Mouse (Mus musculus) urinary bladder, postnatal 14 days (tissue): ENCODE measurements around the gene Brdt.

Source experiments
- DNase-seq: peaks from one replicate; pipeline ENCODE4 v3.0.0; 2021; ENCODE audit warnings: low spot score

The Brdt gene

DNA sequence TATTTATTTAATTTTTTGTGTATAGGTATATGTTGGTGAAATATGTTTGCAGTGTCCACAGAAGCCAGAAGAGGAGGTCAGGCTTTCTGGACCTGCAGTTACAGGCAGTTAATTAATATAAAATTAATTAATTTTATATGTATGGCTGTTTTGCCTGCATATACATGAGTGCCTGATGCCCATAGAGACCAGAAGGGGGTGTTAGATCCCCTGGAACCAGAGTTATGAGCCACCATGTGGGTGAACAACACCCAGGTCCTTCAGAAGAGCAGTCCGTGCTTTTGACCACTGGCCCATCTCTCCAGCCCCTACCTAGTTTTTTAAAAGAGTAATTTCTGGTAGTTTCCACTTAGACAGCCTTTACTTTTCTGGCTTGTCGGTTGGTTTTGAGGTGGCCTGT, 81.3 kb downstream of the Brdt start:
- DNase-seq: no peak

GRCm38 (mm10) chr5:107415098-107415497, 84.1 kb downstream of the Brdt start:
- no peak for DNase-seq

DNA sequence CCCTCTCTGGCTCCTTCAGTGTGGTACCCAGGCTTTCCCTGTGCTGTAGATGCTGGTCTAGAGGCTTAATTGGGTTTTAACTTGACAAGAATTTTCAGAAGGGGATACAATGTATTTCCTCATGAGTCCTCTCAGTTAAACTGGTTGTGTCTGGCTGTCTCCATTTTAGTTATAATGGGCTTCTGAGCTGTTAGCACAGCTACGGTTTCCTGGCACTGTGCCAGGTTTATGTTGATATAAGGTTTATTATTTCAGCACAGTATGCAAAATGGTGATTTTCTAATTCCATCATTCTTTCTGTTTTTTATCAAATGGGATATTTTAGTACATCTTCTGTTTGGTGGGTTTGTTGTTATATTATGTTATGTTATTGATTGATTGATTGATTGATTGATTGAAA, 90.7 kb downstream of the Brdt start:
- no peak for DNase-seq

DNA sequence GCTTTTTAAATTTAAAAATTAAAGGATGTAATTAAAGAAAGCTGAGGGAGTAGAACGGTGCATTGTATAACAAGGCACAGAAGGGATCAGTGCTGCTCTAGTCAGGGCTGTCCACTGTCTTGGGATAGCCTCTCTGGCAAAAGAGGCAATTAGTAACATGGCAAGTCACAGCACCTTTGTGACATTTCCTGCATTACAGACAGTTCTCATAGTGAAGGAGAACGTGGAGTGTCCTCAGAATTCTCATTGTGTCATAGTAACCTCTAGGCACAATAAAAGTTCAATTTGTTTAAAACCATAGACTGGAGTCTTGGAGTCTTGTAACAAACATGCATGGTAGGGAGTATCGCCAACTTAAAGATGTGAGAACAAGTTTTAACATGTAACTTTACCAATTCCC, 100.3 kb downstream of the Brdt start, which contains the start of gene Lpcat2b:
Lpcat2b (plus strand) TSS at position 301 of the 400 bp plus-strand sequence.
- no peak for DNase-seq

GRCm38 (mm10) chr5:107434001-107434400, 103.0 kb downstream of the Brdt start:
- no peak for DNase-seq

GRCm38 (mm10) chr5:107436185-107436584, 105.2 kb downstream of the Brdt start:
- no peak for DNase-seq
